Mouse (Mus musculus): ENCODE results near the gene Sart3. TPM values are rescaled to one million over a fixed set of nuclear protein-coding genes. Genes with fewer than 3 reads are reported as not detected.

The Sart3 gene
- total RNA-seq, 2 experiments from 2014 or later = 46.8 to 50.1 TPM

- no peak for DNase-seq
- intact Hi-C loops (cut with DNase I) = loop anchor here (10.0 kb wide), 1 partner anchor 254 kb away; no protein-coding TSS in a partner anchor
Observed at GRCm38 (mm10) chr5:113728691-113729090, 43.6 kb downstream of the Sart3 start.

GRCm38 (mm10) chr5:113728011-113728410, 44.3 kb downstream of the Sart3 start:
- DNase-seq = peak; percentile 61
- intact Hi-C loops (cut with DNase I) = loop anchor here (10.0 kb wide), 1 partner anchor 253 kb away; no protein-coding TSS in a partner anchor

DNA sequence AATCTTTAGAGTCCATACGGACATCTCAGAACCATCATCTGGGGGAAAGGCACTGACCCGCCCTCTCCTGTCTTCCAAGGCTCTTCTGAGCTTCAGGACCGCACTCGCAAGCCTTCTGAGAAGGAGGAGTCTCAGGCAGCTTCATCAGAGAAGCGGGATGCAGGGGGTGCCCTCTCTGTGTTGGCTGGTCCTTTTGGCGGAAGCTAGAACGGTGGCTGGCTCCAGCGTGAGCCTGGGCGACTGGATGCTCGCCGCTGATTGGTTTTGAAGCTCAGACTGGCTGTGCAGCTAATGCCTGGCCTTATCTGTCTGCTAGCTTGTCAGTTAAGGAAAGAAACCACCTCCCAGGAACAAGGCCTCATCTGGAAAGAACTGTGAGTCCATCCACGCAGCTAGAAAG, 45.1 kb downstream of the Sart3 start:
- intact Hi-C loops (cut with DNase I) = loop anchor here (10.0 kb wide), 1 partner anchor 252 kb away; no protein-coding TSS in a partner anchor
- no peak for DNase-seq

DNA sequence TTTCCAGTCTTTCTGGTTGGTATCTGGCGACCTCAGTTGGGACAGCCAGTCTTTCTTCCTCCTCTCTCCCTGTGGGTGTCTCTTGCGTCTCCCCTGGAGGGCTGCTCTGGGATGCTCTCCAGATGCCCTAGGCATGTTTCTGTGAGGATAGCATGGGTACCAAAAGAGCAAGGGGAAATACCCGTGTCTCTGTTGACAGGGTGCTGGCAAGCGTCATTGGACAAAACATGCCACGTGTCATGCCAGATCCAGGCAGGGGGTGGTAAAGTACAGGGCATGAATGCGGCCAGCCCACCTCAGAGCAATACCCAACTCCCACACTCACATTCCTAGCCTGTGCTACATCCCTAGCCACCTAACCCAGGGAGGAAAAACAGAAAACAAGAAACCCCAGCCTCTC, 45.7 kb downstream of the Sart3 start:
- intact Hi-C loops (cut with DNase I) = loop anchor here (10.0 kb wide), 1 partner anchor 252 kb away; no protein-coding TSS in a partner anchor

DNA sequence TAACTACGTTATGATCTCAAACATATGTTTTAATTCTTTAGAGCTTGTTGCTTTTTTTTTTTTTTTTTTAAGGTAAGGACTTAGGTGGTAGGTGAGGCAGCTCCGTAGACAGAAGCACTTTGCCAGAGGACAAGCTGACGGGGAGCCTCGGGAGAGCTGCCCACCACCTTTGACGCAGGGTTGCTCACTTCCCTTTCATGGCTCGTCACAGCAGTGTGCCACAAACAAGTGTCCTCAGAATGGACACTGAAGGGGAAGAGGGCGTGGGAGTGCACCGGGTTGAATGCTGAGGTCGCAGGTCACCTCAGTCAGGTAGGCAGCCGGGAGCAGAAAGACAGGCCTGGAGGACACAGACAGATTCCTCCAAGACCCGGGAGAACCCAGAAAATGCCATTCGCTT, 46.9 kb downstream of the Sart3 start:
- no peak for DNase-seq
- intact Hi-C loops (cut with DNase I) = loop anchor here (2.0 to 10.0 kb wide), 2 partner anchors 251 to 359 kb away; no protein-coding TSS in a partner anchor

More for the DNA sequence above, 45.7 kb downstream of the Sart3 start:
- DNase-seq = no peak

- peak; percentile 91 for DNase-seq
- intact Hi-C loops (cut with DNase I) = loop anchor here (2.0 to 10.0 kb wide), 2 partner anchors 250 to 358 kb away; no protein-coding TSS in a partner anchor
Observed at GRCm38 (mm10) chr5:113724446-113724845, 47.9 kb downstream of the Sart3 start, which contains the start of gene 1700069L16Rik. Gene 1700069L16Rik, minus strand, starts transcription at chr5:113724772.

GRCm38 (mm10) chr5:113723567-113724237, 48.6 kb downstream of the Sart3 start:
- intact Hi-C loops (cut with DNase I) = loop anchor here (2.0 to 10.0 kb wide), 3 partner anchors 143 to 357 kb away; no protein-coding TSS in a partner anchor
- peak; percentile 93 for DNase-seq

DNA sequence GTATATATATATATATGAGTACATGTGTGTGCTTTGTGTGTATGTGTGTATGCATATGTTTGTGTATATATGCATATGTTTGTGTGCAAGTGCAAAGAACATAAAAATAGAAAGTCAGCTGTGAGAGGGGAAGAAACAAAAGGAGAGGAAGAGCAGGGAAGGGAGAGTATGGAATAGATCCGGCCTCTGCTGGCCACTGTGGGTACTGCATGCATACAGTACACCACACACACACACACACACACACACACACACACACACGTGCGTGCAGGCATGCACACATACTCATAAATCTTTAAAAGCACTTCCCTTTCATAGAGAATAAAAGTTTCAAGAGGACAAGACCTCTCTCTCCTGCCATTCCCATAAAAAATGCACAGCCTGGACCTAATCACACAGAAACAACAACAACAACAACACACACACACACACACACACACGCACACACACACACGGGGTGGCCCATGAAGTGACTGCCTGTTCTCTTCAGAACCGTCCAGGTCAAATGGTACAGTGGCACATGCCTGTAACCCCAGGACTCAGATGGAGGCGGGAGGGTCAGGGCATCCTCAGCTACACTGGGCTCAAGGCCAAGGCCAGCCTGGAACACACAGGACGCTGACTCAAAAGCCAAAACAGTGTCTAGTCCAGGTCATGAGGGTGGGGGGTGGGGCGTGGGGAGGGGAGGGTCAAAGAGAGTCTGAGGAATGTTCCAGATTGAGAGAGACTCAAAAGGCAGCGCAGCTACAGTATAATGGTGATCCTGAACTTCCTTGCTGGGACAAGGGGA, 49.9 kb downstream of the Sart3 start:
- DNase-seq = peak; percentile 59
- intact Hi-C loops (cut with DNase I) = loop anchor here (2.0 to 10.0 kb wide), 2 partner anchors 142 to 248 kb away; no protein-coding TSS in a partner anchor

DNA sequence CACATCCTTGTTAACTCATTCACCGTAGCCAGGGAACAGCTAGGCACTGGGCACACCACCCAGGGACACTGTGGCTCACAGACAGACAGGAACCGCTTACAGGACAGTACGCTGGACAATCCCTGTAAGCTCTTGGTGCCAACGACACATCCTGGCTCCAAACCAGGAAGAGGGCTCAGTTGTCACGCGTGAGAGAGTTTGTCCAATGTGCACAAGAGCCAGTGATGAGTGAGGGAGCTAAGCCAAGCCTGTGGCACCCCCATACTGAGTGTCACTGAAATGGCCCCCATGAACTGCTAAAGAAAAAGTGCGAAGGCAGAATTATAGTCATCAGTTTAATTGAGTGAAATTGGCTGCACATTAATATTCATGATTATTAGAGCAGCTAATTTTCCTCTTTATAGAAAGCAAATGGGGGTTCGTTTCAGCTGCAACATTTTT, 53.1 kb downstream of the Sart3 start:
- peak; percentile 90 for DNase-seq
- intact Hi-C loops (cut with DNase I) = no loop called here

GRCm38 (mm10) chr5:113716581-113717388, 55.5 kb downstream of the Sart3 start:
- peak; percentile 58 for DNase-seq
- intact Hi-C loops (cut with DNase I) = no loop called here

DNA sequence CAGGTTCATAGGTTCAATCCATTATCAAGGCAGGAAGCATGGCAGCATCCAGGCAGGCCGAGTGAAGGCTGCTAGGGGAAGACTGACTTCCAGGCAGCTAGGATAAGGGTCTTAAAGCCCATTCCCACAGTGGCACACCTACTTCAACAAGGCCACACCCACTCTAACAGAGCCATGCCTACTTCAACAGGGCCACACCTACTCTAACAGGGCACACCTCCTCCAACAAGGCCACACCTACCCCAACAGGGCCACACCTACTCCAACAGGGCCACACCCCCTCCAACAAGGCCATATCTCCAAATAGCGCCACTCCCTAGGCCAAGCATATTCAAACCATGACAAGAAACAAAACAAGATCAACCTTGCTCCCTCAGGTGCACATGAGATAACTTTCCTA, 59.4 kb downstream of the Sart3 start:
- DNase-seq = no peak
- intact Hi-C loops (cut with DNase I) = no loop called here

DNA sequence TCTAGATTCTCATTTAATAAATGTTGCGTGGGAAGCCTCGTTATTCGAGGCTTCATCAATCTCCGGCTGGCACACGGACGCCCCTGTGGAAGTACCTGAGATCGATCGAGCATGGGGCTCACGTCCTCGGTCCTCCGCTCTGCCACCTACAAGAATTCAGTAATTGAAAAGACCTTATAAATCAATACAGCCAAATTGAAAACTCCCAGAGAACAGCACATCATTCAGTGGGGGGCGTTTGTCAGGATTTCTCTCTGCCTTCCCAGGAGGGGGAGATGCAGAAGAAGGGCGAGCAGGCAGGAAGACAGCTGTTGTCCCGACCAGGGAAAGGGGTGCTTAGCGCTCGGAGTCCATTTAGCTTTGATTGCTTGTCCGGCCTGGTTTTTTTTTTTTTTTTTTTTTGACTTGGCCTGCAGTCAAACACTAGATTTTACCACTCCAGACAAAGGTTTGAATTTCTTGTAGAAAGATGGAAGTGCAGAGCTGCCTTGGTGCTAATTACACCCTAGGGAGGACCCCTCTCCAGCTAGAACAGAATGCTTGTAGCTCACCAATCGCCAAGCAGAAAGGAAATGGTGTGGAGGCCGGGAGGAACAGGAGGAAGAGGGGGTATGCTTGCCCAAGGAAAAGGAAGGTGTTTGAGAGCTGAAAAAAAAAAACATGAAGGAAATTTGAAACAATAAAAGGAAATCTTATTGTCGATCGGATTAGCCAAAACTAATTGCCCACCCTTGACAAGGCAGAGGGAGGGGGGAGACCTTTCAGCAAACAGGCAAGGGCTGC, 68.3 kb downstream of the Sart3 start:
- DNase-seq = no peak
- intact Hi-C loops (cut with DNase I) = no loop called here

DNA sequence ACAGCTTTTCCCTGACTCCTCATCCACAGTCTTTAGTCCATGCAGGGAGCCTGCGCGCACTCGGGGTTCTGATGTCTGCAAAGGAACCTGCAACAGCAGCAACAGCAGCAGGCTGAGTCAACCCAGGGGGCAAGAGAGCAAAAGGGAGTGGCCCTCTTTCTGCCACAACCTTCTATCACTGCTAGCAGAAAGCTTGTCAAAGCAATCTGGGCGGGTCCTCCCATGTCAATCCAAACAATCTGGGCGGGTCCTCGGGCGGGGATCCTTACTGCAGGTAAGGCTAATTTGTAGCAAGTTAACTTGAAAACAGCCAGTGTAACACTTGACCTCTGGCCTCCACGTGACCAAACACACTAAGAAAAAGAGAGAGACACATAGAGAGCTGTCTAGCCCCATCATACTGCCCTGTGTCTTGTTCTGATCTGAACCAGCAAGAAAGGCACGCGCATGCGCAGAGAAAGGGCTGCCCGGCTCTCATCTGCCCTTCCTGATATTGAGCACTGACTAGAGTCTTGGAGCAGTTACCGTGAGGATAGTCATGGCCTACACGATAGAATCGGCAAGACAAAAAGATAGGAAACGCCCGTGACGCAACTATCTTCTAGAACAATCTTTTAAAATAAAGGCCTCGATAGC, 71.8 kb downstream of the Sart3 start:
- no peak for DNase-seq
- intact Hi-C loops (cut with DNase I) = no loop called here

DNA sequence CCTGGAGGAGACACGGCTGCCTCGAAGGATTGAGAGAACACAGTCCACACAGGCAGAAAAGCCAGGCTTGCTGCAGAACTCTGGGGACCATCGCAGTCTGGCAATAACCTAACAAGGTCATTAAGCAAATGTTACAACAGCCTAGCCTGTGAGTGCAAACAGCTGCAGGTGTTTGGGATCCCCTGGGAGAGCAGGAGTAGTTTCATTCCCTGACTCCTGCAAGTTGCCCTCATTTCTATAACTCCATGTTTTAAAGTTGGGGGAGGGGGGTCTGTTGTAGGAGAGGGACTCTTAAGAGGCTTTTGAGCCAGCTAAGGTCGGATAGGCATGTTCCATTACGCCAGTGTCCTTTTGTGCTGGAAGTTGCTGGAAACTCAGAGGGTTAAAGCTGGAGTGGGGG, 77.9 kb downstream of the Sart3 start:
- no peak for DNase-seq
- intact Hi-C loops (cut with DNase I) = no loop called here

DNA sequence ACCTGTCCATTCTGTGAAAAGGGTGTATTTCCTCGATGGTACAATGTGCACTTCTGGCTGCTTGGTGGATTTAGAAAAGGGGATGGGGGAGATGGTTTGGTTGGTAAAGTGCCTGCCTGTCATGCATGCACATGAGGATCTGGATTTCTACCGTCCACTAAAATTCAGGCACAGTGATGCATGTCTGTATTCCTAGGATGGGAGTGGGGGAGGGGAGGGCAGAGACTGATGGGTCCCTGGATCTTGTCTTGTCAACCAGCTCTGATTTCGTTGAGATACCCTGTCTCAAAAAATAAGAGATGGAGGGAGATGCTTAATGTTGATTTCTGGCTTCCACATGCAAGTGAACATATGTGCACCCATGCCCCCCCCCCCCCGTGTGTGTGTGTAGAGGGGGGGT, 78.3 kb downstream of the Sart3 start:
- no peak for DNase-seq
- intact Hi-C loops (cut with DNase I) = no loop called here

DNA sequence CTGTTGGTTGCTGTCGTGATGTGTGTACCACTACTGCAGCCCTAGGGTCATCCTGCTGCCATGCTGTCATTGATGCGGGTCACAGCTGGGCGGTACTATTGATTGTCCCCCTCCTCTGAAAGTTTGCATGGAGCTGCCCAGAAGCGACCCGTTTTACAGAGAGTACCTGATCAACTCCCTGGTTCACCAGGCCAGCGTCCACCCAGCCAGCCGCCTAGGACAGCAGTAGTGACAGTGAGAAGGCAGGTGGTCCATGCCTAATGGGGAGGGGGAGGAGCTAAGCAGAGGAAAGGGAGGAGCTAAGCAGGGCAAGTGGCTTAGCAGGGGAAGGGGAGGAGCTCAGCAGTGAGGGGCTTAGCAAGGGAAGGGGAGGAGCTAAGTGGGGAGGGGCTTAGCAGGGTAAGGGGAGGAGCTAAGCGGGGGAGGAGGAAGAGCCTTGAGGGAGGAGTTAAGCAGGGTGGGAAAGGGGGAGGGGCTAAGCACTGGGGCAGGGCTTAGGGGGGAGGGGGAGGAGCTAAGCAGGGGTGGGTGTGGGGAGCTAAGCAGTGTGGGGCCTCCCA, 79.0 kb downstream of the Sart3 start:
- no peak for DNase-seq
- intact Hi-C loops (cut with DNase I) = no loop called here
